Mouse (Mus musculus) layer of hippocampus, adult 11-12 months (tissue): ENCODE results near the gene Ercc6l.
"Not testable (repeated sequence)": the region's sequence is repeated elsewhere in the genome, so short reads cannot be mapped to it uniquely, and the experiment has no call there.

Experiments used
- DNase-seq: peaks from one replicate; pipeline ENCODE4 v3.0.0; 2022; ENCODE audit warnings: low spot score

Gene Ercc6l

DNA sequence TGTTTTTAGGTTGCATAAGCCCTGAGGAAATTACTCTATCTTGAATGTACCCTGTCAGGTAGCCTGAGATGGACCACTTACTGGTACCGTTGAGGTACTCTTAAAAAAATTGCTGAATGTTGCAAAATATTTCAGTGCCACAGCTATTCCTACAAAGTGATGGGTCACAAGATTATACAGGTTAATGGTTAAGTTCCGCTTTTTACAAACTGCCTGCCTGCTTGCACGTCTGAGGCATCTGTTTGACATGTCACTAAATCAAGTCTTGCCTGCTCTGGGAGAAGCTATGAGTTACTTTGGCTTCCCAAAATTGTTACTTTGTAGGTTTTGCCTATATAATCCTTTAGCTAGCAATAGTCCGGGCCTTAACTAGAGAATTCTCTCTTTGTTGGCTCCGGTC, 47.5 kb downstream of the Ercc6l start:
- DNase-seq = not testable (repeated sequence)

DNA sequence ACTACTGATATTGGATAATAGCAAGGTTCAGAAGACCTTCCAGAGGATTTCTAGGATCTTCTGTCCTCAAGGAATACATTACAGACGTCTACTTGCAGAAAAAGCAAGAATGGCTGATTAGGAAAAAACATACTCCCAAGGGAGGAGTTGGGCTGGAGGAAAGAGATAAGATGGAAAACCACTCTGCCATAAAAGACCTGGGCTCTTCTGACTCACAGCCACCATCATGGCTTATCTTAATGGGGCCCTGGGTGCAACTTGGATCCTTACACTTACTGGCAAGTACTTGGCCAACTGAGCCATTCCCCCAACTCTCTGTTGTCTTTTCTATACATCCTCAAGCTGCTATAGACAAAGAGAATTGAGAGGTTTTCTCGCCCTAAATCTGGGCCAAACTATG, 53.1 kb downstream of the Ercc6l start:
- DNase-seq = not testable (repeated sequence)

- DNase-seq = no peak
These were observed 55.0 kb downstream of the Ercc6l start for GRCm38 (mm10) chrX:102101886-102102285.

GRCm38 (mm10) chrX:102094381-102094904, 62.4 kb downstream of the Ercc6l start:
- DNase-seq = no peak
